Mouse (Mus musculus) liver, embryonic 14.5 days (tissue): ENCODE data around the gene Lhx2.

Source experiments
- CTCF ChIP-seq: IDR thresholded peaks from 2 replicates; pipeline ENCODE4 v1.5.1; 2016; ENCODE audit warnings: antibody characterized with exemption, low read depth, control low read depth
- EP300 ChIP-seq: IDR thresholded peaks from 2 replicates; pipeline ENCODE4 v1.6.1; 2016; ENCODE audit warnings: antibody characterized with exemption, low read depth

GRCm38 (mm10) chr2:38410227-38410626, 71.1 kb downstream of the Lhx2 start:
- no peak for TF ChIP-seq CTCF
- no peak for TF ChIP-seq EP300
